Mouse (Mus musculus): ENCODE measurements at regions not wholly inside any gene's neighbourhood (a gene's known extent, or its start where the extent isn't known, plus 50 kb on each side); places are given as distances from the start of the nearest gene placed in this dataset.

DNA sequence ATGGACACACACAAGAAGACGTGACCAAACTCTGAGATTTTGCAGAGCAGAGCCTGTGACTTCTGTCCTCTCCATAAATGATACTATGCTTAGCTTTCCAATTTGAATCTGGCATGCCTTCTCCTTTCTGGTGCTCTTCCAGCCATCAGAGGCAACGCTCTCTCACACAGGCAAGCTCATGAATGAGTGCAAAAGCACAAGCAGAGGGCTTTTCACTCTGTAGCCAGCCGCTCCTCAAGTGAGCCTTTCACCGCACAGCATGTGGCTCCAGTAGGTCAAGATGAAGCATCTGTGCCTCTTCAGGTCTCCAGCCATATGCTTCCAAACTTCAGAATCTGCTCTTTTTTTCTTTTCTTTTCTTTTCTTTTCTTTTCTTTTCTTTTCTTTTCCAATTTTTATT is 106.2 kb downstream of the Spry2 start:
- DNase-seq (ENCODE audit: low read depth, low spot score) = no peak
- WGBS = 95% methylated on average over 4 of the region's 4 CpGs

DNA sequence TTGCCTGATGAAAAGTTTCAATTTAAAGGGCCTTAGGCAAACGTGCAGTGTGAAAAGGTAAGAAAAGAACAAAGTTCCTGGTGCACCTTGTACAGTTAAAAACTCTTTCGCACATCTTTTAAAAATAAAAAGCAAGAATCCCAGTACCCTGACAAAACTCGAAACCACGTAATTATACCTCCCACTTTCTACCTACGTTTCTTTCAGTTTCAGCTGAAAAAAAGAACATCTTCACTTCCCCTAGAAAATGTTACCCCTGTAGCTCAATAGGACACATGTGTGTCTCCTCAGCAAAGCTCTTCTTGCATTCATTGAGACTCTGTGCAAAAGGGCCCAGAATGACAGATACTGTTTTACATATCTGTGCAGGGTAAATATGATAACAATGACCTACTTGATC is 113.2 kb downstream of the Spry2 start:
- DNase-seq (ENCODE audit: low read depth, low spot score) = no peak
- 85% methylated on average over 5 of the region's 5 CpGs for WGBS

DNA sequence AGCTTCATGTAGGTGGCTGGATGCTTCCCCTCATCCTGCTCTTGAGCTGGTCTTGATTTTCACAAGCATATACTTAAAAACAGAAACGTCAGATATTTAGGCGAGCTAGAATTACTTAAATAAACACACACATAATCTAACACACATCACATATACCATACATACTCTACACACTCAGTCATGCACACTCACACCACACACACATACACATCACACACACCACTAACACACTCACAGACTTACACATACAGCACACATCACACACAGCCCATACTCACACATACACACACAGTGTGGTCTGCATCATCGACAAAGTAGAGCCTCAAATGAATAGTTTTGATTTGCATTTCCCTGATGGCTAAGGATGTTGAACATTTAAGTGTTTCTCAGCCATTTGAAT is 116.9 kb downstream of the Spry2 start:
- no peak for DNase-seq (ENCODE audit: low read depth, low spot score)
- 71% methylated on average over 3 of the region's 3 CpGs for WGBS

DNA sequence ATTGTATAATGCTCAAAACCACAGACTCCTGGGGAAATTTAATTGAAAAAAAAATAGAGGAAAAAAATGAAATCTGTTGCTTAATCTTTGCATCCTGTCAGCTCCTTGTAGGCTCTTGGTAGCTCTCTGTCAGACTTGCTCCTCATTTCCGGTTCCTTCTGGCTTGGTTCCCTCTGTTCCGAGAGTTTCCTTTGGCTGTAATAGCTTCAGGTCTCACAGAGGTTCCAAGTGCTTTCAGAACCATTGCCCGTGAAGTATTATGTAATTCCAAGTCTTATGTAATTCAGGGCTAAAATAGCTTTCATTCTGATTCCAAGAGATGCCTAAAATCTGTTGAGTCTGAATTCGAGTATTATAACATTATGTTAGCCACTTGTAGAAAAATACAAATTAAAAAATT is 117.3 kb downstream of the Spry2 start:
- WGBS = 45% methylated on average over 4 of the region's 4 CpGs
- no peak for DNase-seq (ENCODE audit: low read depth, low spot score)

DNA sequence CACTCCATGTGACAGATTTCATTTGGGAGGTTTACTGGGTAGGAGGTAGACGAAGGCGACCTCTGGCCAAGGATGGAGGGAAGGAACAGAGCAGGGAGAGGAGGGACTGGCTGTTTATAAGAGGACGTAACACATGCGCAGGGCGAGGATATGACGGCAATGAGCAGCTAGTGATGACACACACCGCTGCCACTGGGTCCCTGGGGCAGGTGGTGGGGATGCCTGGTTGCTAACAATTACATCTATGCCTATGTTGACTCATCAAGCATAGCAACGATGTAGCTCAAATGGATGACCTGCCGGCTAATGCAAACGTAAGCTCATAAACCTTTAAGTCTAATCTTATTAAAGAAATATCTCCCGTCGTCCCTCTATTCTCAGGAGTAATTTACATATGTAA is 122.9 kb downstream of the Spry2 start:
- 88% methylated on average over 12 of the region's 12 CpGs for WGBS
- DNase-seq (ENCODE audit: low read depth, low spot score) = no peak

DNA sequence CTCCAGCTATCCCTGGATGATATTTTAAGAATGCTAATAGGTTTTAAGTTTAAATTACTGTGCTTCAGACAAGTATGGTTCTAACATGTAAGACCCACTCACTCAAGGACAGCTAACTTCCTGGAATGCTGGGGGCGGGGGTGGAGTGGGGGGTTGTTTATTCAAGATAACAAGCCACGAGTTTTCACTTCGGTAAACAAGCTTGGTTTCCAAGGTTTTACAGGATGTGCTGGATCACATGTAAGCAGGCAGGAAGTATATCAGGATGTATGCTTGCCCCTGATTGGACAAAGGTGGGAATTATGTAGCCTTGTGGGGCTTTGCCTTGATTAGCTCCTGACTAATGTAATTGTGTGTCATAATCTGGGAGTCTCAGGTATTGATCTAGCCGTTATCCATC is 129.5 kb downstream of the Spry2 start:
- DNase-seq (ENCODE audit: low read depth, low spot score) = no peak
- 28% methylated on average over 4 of the region's 4 CpGs for WGBS

DNA sequence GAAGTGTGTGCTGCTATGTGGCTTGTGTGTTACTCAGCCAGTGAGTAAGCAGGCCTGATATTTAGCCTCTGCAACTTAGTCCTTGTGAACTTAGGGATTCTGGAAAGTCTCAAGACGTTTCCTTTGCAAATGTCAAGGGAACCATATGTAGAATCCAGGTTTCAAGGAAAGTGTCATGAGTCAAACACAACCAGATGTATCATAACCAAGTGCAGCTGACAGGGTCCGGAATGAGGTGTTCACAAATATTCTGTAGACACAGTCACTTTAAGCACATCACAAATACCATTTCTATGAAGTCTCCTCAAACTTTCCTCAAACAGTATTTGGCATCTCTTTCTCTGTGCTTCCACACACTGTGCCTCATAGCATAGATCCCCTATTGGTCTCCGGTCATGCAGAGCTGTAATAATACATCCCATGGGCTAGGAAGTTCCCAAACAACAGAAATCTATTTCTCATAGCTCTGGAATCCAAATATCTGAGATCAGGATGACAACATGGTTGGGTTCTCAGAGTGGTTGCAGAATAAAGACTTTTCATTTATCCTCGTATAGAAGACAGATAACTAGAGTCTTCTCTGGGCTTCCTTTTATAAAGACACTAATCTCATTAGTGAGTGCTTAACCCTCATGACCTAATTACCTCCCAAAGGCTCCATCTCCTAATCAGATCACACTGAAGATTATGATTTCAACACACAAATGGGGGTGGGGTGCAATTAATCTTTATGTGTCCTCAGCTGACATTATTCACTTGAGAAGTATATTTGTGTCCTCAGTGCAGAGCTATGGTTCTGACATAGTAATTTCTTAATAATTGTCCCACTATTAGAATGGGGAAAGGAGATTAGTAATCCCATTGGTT is 143.9 kb downstream of the Spry2 start:
- 80% methylated on average over 4 of the region's 4 CpGs for WGBS
- DNase-seq (ENCODE audit: low read depth, low spot score) = no peak

DNA sequence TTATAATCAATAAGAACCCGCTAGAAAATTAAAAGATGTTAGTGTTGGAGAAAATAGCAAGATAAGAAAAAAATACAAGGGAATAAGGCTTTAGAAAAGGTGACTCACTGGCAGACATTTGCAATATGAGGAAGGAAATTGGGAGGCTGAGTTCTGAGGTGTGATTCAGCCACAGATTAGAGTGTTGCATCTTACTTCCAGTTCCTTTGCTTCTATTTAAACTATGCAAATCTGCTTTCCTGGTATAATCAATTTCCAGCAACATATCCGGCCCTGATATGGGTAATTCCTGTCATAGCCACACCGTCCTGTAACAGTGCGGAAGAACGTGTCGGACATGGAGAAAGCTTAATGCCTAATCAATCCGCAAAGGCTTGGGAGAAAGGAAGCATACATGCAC is 144.9 kb downstream of the Spry2 start:
- DNase-seq (ENCODE audit: low read depth, low spot score) = no peak
- 90% methylated on average over 7 of the region's 7 CpGs for WGBS

DNA sequence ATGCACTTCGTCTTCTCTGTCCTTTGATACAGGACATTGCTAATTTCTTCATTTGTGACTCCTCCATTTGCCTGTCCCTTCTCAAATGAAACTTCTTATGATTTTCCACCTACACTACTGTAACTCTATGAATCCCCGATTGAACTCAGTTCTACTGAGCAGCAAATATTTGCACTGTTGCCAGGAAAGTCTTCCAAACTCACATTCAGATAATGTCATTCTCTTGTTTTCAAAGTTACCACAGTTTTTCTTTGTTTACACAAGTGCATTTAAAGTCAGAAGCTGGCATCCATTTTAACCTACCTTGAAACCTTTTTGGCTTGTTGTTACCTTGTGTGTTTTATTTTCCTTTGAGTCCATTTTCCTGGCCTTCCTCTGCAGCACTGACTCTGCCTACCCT is 152.0 kb downstream of the Spry2 start:
- no peak for DNase-seq (ENCODE audit: low read depth, low spot score)
- WGBS = 52% methylated on average over 2 of the region's 2 CpGs

DNA sequence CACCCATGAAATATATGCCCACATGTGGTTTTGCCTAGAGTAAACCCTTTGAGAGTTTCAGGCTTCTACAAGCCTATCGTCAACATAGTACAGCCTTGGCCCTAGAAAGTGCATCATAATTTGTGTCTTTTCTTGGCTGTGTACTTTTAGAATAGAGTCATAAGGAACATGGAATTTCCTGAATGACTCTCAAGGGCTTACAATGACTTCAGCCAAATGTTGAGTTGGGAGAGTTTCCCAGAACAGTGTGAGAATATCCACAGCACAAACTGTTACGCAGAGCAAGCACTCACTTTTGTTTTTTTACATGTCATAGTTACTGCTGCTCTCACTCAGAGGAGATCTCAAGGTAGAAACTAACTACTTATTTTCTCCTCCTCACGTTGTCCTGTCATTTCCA is 152.5 kb downstream of the Spry2 start:
- 61% methylated on average over 3 of the region's 3 CpGs for WGBS
- DNase-seq (ENCODE audit: low read depth, low spot score) = no peak

DNA sequence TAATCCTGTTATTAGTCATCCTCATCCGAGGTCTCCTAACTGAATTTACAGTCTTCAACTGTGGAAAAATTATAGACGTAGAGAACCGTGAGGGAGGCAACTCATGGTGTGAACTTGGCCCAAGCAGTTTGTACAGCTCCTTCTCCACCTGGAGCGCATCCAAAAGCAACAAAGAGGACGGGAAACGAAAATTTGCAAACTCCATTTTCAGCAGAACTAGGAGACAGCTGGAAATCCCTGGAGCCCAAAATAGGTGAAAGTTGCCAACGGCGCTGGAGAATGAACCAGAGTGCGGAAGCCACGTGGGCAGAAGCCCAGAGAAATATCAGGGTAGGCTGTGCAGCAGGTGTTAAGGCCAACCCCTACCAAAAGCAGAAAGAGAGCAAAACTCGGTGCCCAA is 155.7 kb downstream of the Spry2 start:
- DNase-seq (ENCODE audit: low read depth, low spot score) = no peak
- WGBS = 33% methylated on average over 11 of the region's 11 CpGs

DNA sequence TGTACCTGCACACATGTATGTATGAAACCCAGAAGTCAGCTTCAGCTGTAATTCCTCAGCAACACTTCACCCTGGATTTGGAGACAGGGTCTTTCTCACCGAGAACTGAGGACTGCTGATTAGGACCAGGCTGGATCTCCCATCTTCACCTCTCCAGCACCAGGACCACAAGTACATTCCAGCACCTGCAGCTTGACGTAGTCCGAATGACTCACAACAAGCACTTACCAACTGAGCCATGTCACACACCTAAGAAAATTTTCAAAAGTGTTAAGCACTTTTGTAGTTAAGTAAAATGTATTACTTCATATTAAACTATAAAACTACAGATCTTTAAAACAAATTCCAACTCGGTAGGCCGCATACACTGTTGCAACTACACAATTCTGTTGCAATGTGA is 158.1 kb downstream of the Spry2 start:
- WGBS = 96% methylated on average over 5 of the region's 5 CpGs
- no peak for DNase-seq (ENCODE audit: low read depth, low spot score)

DNA sequence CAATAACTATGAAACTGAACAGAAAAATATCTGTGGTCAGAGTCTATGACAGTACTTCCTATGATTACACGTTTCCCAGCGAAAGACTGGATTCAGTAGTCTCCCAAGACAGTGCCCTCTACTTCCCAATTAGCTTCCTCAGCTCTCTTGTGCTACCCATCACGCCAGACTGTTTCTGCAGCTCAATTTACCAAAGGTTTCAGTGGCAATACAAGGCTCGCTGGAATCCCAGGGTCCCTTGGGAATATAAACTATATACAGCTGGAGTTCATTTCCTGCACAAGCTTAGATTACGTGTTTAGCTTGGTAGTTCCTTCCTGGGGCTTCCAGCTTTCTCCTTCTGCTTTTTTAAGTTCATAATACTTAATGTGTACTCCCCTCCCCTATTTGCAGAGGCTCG is 160.3 kb downstream of the Spry2 start:
- no peak for DNase-seq (ENCODE audit: low read depth, low spot score)
- 67% methylated on average over 6 of the region's 6 CpGs for WGBS

DNA sequence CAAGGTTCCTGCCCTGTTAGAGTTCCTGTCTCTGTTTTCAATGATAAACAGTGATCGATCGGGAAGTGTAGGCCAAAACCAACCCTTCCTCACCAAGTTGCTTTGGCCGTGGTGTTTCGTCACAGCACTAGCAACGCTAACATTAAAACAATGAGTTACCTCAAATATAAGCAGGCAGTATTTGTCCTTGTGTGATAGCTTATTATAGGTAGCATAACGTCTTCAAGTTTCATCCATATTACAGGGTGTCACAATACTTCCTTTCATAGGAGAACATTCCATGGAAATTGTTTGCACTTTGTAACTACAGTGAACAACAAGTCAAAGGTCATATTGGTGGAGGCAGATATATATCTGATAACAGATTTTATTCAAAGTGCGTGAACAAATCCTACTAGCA is 162.3 kb downstream of the Spry2 start:
- DNase-seq (ENCODE audit: low read depth, low spot score) = no peak
- WGBS = 50% methylated on average over 7 of the region's 7 CpGs

DNA sequence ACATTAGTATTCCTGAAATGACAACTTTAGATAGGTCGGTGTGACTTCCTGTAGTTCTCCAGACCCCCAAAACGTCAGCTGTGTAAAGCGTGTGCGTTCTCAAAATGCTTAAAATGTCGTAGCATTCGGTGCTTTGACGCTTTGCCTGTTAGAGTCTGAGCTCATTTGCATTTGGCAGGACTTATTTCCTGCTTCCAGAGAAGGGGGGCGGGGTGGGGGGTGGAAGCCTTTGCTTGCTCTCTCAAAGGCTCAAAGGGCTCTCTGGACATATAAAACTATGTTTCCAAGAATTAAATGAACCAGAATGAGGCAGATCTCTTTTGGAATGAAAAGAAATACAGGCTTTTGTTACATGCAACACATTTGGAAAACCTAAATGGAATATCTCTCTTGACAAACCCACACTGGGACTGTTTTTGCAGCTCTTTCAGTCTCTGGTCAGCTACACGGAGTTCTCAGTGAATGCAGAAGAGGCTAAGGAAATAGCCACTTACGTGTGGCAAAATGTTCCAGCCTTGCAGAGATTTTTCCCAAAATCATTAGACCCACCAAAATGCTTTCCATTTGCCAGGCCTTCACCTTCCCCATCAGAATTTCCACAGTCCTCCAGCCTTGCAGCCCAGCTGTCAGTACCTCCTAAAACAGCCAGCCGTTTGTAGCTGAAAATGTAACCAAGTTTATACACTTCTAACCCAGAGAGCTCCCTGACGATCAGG is 163.4 kb downstream of the Spry2 start:
- DNase-seq (ENCODE audit: low read depth, low spot score) = peak; percentile 63
- WGBS = 3% methylated on average over 12 of the region's 12 CpGs

DNA sequence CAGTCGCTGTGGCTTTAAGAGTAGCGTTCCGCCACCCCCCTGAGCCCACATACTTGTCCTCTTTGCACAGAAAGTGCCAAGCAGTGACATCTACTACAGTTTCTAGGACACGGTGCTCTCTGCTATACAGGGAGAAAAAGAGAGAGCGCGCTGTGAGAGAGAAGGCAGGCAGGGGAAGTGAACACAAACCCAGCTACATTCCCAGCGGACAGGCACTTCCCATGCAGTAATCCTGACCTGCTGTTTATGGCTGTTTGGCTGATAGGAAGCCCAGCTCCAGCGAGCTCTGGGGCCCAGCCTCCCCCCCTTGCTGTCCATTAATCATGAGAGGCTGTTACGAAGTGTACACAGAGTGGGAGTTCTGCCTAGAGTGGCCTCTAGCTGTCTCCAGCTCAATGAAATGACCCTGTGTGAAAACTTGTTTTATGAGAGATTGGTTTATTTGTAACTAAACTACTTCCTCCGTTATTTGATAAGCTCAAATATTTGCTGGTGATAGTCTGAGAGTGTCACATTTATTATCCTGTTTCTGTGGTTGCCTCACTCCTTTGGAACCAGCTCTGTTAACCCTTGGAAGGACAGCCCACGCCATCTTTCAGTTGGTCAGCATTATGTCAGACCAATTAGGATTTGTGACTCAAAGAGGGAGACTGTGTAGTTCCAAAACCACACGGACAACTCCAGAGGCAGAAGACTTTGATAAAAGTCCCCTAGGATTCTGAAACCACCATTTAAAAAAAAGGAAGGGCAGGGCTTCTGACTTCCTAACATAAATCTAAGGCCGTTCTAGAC is 164.2 kb downstream of the Spry2 start:
- DNase-seq (ENCODE audit: low read depth, low spot score) = peak; percentile 85
- WGBS = under 1% methylated on average over 13 of the region's 13 CpGs

DNA sequence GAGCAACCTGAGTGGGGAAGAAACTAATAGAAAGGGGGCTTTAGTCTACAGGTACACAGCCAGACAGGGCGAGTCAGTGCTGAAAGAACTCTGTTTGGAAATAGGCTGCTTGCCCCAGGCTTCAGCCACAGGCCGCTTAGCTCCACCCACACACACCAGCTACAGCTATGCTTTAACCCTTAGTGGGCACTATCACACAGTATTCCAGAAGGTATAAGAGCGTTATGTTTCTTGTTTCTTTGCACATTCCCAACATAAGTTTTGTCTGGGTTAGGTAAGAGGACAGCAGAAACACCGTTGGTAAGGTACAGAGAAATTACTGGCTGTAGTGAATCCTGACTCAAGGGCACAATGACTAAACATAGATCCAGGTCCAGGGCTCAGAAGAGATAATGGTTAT is 165.8 kb downstream of the Spry2 start:
- DNase-seq (ENCODE audit: low read depth, low spot score) = no peak

DNA sequence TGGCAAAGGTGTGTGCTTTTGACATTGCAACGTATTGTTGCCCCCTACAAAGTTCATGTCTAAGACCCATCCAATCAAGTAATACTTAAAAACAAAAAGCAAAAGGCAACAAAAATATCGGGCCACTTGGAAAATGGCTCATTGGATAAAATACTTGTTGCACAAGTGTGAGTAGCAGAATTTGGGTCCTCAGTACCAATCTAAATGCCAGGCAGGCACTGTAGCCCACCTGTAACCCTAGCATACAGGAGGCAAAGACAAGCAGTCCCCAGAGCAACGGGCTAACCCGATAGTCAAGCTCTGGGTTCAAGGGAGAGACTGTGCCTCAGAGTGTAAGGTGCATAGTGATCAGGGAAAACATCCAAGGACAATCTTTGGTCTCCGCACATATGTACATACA is 167.8 kb downstream of the Spry2 start:
- no peak for DNase-seq (ENCODE audit: low read depth, low spot score)
- WGBS = 95% methylated on average over 5 of the region's 5 CpGs

More for the DNA sequence above, 165.8 kb downstream of the Spry2 start:
- 13% methylated on average over 4 of the region's 4 CpGs for WGBS

DNA sequence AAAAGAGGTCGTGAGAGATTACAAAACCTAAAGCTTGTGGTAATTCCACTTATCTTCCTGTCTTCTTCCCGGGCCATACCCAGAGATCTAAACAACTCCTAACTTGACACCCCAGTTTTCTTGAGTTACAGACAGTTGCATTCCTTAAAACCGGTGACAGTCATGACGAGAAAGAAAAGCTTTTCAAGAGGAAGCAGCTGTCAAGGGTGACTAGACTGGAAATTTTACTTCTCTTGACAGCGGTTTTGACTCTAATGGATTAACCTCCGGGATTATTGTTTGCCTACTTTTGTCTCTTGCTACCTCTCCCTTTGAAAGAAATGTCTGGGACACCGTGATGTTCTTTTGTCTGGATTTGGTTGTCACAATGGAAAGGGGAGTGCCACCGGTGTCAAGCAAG is 170.9 kb downstream of the Spry2 start:
- 80% methylated on average over 8 of the region's 8 CpGs for WGBS
- no peak for DNase-seq (ENCODE audit: low read depth, low spot score)

DNA sequence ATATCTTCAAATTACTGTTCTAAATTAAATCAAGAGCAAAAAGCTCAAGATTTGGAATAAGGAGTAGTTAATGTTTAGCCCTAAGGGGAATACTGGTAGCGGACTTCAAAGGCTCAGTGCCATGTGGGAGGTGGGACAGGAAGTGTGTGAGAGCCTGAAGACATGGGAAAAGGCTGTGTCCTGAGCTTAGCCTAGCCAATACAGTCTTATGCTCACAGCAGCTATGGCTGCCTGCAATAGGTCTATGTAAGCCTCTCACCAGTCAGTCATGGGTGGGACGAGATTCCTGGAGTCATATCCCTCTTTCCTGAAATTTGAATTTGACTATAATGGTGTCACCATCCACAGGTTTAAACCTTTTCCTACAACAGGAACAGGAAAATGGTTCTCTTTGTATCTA is 173.7 kb downstream of the Spry2 start:
- WGBS = 76% methylated on average over 2 of the region's 2 CpGs
- DNase-seq (ENCODE audit: low read depth, low spot score) = no peak

DNA sequence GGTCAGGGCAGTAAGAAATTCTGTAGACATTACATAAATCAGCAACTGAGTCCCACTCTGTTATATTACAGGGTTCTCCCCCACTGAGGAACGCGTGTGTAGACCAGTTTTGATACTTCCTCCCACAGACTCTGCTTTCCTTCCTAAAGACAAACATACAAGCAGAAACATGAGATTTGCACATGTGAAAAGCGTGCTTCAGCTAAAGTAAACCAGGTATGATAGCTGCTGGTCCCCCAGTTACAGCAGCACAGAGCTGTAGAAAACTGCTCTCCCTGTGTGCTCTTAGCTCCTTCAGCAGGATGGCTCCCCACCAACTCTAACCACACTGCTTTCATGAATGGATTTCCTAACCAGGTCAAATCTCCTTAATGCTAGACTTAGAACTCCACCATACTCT is 175.0 kb downstream of the Spry2 start:
- WGBS = 83% methylated on average over 3 of the region's 3 CpGs
- DNase-seq (ENCODE audit: low read depth, low spot score) = no peak
